In the genomic region with DNA sequence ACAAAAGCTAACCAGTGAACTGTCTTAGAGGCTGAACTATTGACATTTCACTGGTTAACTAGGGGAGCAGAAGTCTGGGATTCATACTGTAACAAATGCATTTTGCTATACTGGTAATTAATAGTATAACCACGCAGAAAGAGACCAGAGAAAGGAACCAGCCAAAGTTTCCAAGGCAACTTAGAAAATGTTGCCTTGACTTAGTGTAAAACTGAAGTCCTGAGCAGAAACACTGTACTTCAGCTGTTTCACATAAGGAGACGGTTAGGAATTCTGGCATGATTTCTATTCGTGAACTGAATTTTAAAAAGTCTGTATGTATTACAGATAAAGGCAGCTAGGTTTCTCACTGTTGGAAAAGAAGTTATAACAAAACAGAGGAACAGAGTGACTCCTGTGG, we compare ENCODE assay signal across 10 mouse cellular contexts.
"Had no signal": no experiment of that assay in that cellular context is flagged by ENCODE, and none has a peak within 500 bp of the region (broad histone marks: within the 10 kb centered on the region; RNA-seq: fewer than 3 reads in every experiment).

No protein-coding gene starts in this region.

- ATAC-seq: liver, embryonic 12.5 days had no signal

- H3K4me3 ChIP-seq: layer of hippocampus, adult 2 months; limb, embryonic 13.5 days; liver, embryonic 12.5 days; neural tube, embryonic 13.5 days had no signal

- DNase-seq: kidney, postnatal 10 days; kidney, postnatal 4 days; midbrain, embryonic 14.5 days; retina, postnatal 1 day; right cerebral cortex, postnatal 4 days; spleen, adult 18-20 months had no signal

- H3K4me2 ChIP-seq: limb, embryonic 13.5 days; liver, embryonic 12.5 days; neural tube, embryonic 13.5 days had no signal

- H3K9me3 ChIP-seq: limb, embryonic 13.5 days; liver, embryonic 12.5 days; neural tube, embryonic 13.5 days had no signal

- H3K4me1 ChIP-seq: liver, embryonic 12.5 days had no signal

- H3K9ac ChIP-seq: limb, embryonic 13.5 days; liver, embryonic 12.5 days; neural tube, embryonic 13.5 days had no signal

- H3K36me3 ChIP-seq: limb, embryonic 13.5 days; liver, embryonic 12.5 days; neural tube, embryonic 13.5 days had no signal

- H3K27me3 ChIP-seq: limb, embryonic 13.5 days; liver, embryonic 12.5 days; neural tube, embryonic 13.5 days had no signal

- H3K27ac ChIP-seq: layer of hippocampus, adult 2 months; limb, embryonic 13.5 days; liver, embryonic 12.5 days; neural tube, embryonic 13.5 days had no signal
